Mouse (Mus musculus): ENCODE results near the gene Smarcd3. TPM values are rescaled to one million over a fixed set of nuclear protein-coding genes. Genes with fewer than 3 reads are reported as not detected.

The Smarcd3 gene
- polyA plus RNA-seq, 1 experiment = 1.5 TPM

DNA sequence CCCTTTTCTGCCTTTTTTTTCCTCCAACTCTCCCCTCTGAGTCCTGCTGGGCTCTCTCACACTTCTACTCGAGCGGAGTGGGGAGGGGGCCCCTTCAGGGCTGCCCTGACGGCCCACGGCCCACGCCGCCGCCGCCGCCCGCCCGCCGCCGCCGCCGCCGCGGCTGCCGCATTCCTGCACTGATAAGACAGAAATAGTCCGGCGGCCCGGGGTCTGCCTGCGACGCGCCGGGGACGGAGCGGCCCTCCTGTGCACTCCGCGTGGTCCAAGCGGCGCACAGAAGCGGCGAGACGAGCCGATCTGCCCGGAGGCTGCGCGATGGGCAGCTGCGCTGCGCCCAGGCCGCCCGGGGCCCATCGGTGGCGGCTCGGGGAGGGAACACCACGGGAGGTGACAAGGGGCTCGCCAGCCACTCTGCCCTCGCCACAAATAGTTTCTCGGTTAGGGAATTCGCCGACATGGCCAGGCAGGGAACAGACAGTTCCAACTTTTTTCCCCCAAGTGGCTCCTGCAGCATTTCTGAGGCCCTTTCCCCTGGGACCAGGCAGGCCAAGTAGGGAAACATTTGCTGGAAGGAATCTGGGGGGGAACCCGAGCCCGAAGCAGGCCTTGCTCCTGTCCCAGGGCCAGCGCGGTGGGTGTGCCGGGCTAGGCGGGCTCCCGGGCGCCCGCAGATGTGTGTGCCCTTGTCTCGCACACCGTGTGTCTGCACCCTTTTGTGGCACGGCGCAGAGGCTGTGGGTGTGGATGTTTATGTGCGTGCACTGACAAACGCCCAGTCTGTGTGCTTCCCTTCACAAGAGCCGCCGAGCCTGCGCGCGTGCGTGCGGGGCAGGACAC, 22.1 kb downstream of the Smarcd3 start:
- Histone ChIP-seq H3K27me3 (ENCODE audit: control insufficient read depth, insufficient read depth, low read length, poor library complexity, severe bottlenecking) (peaks cover 12% of the 10 kb centered on the region), H3K4me3 (ENCODE audit: low read depth, low read length) (peak overlapping the region; percentile 70), H3K4me1 (ENCODE audit: control insufficient read depth, insufficient read depth, low read length) (no peaks in the 10 kb centered on the region), H3K9me3 (replicated peaks; ENCODE audit: control insufficient read depth, insufficient read depth, low read length, poor library complexity, severe bottlenecking) (no peaks in the 10 kb centered on the region), H3K9ac (ENCODE audit: low read depth, poor library complexity, severe bottlenecking) (peak overlapping the region; percentile 85), H3K27ac (ENCODE audit: insufficient read depth, low read length) (no peak overlapping the region), H3K36me3 (ENCODE audit: control insufficient read depth, insufficient read depth, low read length, poor library complexity, severe bottlenecking) (no peaks in the 10 kb centered on the region)
- TF ChIP-seq POLR2A (IDR thresholded peaks at IDR 0.05; ENCODE audit: insufficient read depth, low read length) = no peak
- TF ChIP-seq EP300 (IDR thresholded peaks at IDR 0.05; ENCODE audit: insufficient read depth, low read depth, low read length) = no peak
- TF ChIP-seq CTCF (IDR thresholded peaks at IDR 0.05; ENCODE audit: low read depth, low read length) = no peak

DNA sequence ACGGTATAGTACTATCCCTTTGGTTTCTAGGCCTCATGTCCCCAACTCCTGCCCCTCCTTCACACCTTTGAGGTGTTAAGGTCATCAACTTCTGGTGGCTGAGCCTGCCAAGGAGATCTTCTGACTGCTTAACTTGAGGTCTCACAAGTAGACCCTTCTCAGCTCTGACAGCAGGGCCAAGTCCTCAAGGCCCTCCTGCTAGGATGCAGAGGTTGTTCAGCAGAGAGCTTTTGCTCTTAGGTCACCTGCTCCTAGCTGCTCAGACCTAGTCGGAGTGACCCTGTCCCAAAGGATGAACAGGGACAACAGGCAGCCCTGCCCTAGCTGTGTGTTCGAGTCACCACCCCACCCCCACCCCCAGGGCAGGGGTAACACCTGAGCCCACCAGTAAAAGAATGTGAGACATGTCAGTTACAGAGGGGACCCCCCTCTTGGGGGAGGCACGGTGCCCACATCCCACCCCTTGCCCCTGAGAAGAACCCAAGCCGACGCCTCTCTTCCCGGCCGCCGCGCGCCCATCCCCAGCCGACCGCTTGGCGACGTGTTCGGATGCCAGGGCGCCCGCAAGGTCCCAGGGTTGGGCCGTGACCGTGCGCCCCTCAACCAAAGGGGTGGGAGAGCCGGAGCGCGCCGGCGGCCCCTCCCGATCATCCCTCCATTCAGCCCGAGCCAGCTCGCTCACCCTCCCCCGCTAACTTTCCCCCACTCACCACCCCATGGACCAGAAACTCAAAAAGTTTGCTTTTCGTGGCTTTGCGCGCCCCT, 23.0 kb downstream of the Smarcd3 start:
- no peaks in the 10 kb centered on the region for H3K9me3 ChIP-seq (replicated peaks; ENCODE audit: control insufficient read depth, insufficient read depth, low read length, poor library complexity, severe bottlenecking)
- peaks cover 12% of the 10 kb centered on the region for H3K27me3 ChIP-seq (ENCODE audit: control insufficient read depth, insufficient read depth, low read length, poor library complexity, severe bottlenecking)
- H3K4me3 ChIP-seq (ENCODE audit: low read depth, low read length) = peak overlapping the region; percentile 58
- H3K4me1 ChIP-seq (ENCODE audit: control insufficient read depth, insufficient read depth, low read length) = no peaks in the 10 kb centered on the region
- peak overlapping the region; percentile 85 for H3K9ac ChIP-seq (ENCODE audit: low read depth, poor library complexity, severe bottlenecking)
- H3K27ac ChIP-seq (ENCODE audit: insufficient read depth, low read length) = no peak overlapping the region
- H3K36me3 ChIP-seq (ENCODE audit: control insufficient read depth, insufficient read depth, low read length, poor library complexity, severe bottlenecking) = no peaks in the 10 kb centered on the region
- TF ChIP-seq CTCF (IDR thresholded peaks at IDR 0.05; ENCODE audit: low read depth, low read length) = no peak

DNA sequence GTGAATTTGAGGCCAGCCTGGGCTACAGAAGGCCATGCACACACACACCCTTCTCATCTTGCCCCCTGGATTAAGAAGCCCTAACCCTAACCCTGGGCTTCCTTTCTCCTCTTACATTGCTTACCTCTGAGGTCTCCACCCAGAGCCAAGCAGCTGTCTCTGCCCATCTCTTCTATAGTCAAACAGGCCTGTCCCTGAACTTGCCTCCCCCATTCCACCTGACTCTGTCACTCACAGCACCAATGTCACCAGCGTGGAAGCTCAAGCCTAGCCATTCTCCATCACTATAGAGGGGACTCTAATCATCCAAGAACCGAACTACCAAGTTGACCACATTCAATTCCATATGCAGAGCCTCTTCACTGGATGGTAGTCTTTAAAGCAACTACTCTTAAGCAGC, 24.0 kb downstream of the Smarcd3 start:
- H3K4me1 ChIP-seq (ENCODE audit: control insufficient read depth, insufficient read depth, low read length) = no peaks in the 10 kb centered on the region
- no peak overlapping the region for H3K27ac ChIP-seq (ENCODE audit: insufficient read depth, low read length)
- no peak overlapping the region for H3K4me3 ChIP-seq (ENCODE audit: low read depth, low read length)
- H3K36me3 ChIP-seq (ENCODE audit: control insufficient read depth, insufficient read depth, low read length, poor library complexity, severe bottlenecking) = no peaks in the 10 kb centered on the region
- H3K9ac ChIP-seq (ENCODE audit: low read depth, poor library complexity, severe bottlenecking) = no peak overlapping the region
- H3K27me3 ChIP-seq (ENCODE audit: control insufficient read depth, insufficient read depth, low read length, poor library complexity, severe bottlenecking) = peaks cover 12% of the 10 kb centered on the region
- no peaks in the 10 kb centered on the region for H3K9me3 ChIP-seq (replicated peaks; ENCODE audit: control insufficient read depth, insufficient read depth, low read length, poor library complexity, severe bottlenecking)
- TF ChIP-seq CTCF (IDR thresholded peaks at IDR 0.05; ENCODE audit: low read depth, low read length) (no peak), POLR2A (IDR thresholded peaks at IDR 0.05; ENCODE audit: insufficient read depth, low read length) (no peak), EP300 (IDR thresholded peaks at IDR 0.05; ENCODE audit: insufficient read depth, low read depth, low read length) (no peak)

DNA sequence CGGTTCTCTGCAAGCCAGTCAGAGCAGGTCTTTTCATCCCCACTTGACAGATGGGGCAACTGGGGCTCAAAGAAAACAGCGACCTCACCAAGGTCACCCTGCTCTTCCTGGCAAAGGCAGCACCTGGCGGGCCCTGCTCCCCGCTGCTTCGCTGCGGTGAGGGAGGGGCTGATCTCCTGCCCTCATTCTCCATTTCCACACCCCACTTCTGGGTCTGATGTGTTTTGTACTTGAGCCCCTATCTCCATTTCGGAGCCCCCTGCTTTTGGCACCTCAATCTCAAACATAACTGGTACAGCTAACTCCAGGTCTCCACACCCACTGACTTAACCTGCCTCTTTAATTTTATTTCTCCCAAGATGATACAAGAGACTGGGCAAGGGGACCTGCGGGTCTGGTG, 25.1 kb downstream of the Smarcd3 start:
- Histone ChIP-seq H3K27me3 (ENCODE audit: control insufficient read depth, insufficient read depth, low read length, poor library complexity, severe bottlenecking) (peaks cover 12% of the 10 kb centered on the region), H3K4me1 (ENCODE audit: control insufficient read depth, insufficient read depth, low read length) (no peaks in the 10 kb centered on the region), H3K27ac (ENCODE audit: insufficient read depth, low read length) (no peak overlapping the region), H3K36me3 (ENCODE audit: control insufficient read depth, insufficient read depth, low read length, poor library complexity, severe bottlenecking) (no peaks in the 10 kb centered on the region), H3K4me3 (ENCODE audit: low read depth, low read length) (peak overlapping the region; percentile 41), H3K9me3 (replicated peaks; ENCODE audit: control insufficient read depth, insufficient read depth, low read length, poor library complexity, severe bottlenecking) (no peaks in the 10 kb centered on the region), H3K9ac (ENCODE audit: low read depth, poor library complexity, severe bottlenecking) (peak overlapping the region; percentile 68; the same call in 1 of the 2 replicates)
- TF ChIP-seq POLR2A (IDR thresholded peaks at IDR 0.05; ENCODE audit: insufficient read depth, low read length) = no peak
- peak; percentile 73; the same call in 1 of the 2 replicates for TF ChIP-seq EP300 (IDR thresholded peaks at IDR 0.05; ENCODE audit: insufficient read depth, low read depth, low read length)
- no peak for TF ChIP-seq CTCF (IDR thresholded peaks at IDR 0.05; ENCODE audit: low read depth, low read length)

DNA sequence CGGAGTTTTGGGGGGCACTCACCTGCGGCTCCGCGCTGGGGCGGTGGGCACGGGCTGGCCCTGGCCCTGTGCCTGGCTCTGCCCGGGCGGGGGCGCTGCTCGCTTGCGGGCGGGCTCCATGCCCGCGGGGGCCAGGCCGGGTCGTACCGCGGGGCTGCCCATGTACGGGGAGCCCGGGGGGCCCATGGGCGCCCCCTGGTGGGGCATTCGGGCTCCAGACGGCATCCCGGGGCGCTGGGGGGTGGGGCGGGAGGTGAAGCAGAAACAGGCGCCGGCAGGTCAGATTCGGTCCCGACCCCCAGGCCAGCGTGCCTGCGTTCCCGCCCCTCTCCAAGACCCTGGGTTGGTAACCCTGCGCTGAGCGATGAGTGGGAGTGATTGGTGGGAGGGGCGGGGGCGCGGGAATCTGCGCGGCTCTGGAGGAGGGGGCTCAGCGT, 25.6 kb downstream of the Smarcd3 start:
- peak; percentile 43 for TF ChIP-seq CTCF (IDR thresholded peaks at IDR 0.05; ENCODE audit: low read depth, low read length)
- TF ChIP-seq EP300 (IDR thresholded peaks at IDR 0.05; ENCODE audit: insufficient read depth, low read depth, low read length) = no peak
- no peak for TF ChIP-seq POLR2A (IDR thresholded peaks at IDR 0.05; ENCODE audit: insufficient read depth, low read length)
- Histone ChIP-seq H3K9ac (ENCODE audit: low read depth, poor library complexity, severe bottlenecking) (peak overlapping the region; percentile 68), H3K27ac (ENCODE audit: insufficient read depth, low read length) (no peak overlapping the region), H3K9me3 (replicated peaks; ENCODE audit: control insufficient read depth, insufficient read depth, low read length, poor library complexity, severe bottlenecking) (no peaks in the 10 kb centered on the region), H3K27me3 (ENCODE audit: control insufficient read depth, insufficient read depth, low read length, poor library complexity, severe bottlenecking) (peaks cover 12% of the 10 kb centered on the region), H3K4me1 (ENCODE audit: control insufficient read depth, insufficient read depth, low read length) (no peaks in the 10 kb centered on the region), H3K36me3 (ENCODE audit: control insufficient read depth, insufficient read depth, low read length, poor library complexity, severe bottlenecking) (no peaks in the 10 kb centered on the region), H3K4me3 (ENCODE audit: low read depth, low read length) (peak overlapping the region; percentile 76)

Data from ES-Bruce4 (cell line).